Mouse (Mus musculus) regulatory T cell (primary cell): ENCODE results near the gene 4930503E14Rik.
"Not testable (repeated sequence)": the region's sequence is repeated elsewhere in the genome, so short reads cannot be mapped to it uniquely, and the experiment has no call there.

Experiments
- in situ Hi-C: fragments of 300-600 bp; cut with MboI, MseI; formaldehyde crosslinking; loops from one replicate; pipeline ENCODE4 v1.15.1; 2025; ENCODE audit warnings: high pct_unique_total_duplicates

Gene 4930503E14Rik

GRCm38 (mm10) chr14:44213154-44213553 is at the start of gene 4930503E14Rik:
Gene 4930503E14Rik, minus strand, starts transcription at chr14:44213254.
- in situ Hi-C loops = loop anchor here (10.0 kb wide), 1 partner anchor 1008 kb away; no protein-coding TSS in a partner anchor

GRCm38 (mm10) chr14:44248039-44248438 is 35.0 kb upstream of the 4930503E14Rik start:
- in situ Hi-C loops = no loop called here

GRCm38 (mm10) chr14:44197361-44197760 is 15.7 kb downstream of the 4930503E14Rik start, which contains the start of gene Gm8212:
Gene Gm8212, plus strand, starts transcription at chr14:44197661.
- in situ Hi-C loops = not testable (repeated sequence)

- in situ Hi-C loops = not testable (repeated sequence)
These were observed 89.5 kb downstream of the 4930503E14Rik start, which contains the start of gene Gm3327 for GRCm38 (mm10) chr14:44123551-44123950. Gene Gm3327, plus strand, starts transcription at chr14:44123851.
